Mouse (Mus musculus): Measurements from ENCODE around the gene Azin2. TPM values are rescaled to one million over a fixed set of nuclear protein-coding genes. Genes with fewer than 3 reads are reported as not detected.

The Azin2 gene
- polyA plus RNA-seq, 1 experiment from 2014 or later, result 20.3 TPM

DNA sequence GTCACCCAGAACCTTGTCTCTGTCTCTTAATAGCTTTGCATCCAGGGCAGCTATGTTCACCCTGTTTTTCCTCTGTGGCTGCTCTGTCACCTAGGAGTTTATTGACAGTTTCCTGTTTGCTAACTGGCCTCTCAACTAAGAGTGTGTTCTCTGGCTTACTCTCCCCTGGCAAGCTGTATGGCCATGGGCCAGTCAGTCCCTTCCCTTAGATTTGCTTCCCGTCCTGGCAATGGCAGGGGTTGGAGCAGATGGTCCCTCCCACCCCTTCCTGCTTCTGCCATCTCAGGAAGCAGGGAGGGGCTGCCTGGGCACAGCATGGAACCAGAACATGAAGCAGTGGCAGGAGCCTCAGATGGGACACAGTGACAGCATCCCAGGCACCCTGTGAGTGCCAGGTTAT, 71.1 kb downstream of the Azin2 start:
- Histone ChIP-seq H3K9ac (replicated peaks) (no peak overlapping the region), H3K4me3 (replicated peaks) (no peak overlapping the region), H3K27ac (replicated peaks) (peak overlapping the region; percentile 48; the same call in 1 of the 2 replicates), H3K36me3 (no peaks in the 10 kb centered on the region), H3K4me1 (peaks cover 51% of the 10 kb centered on the region), H3K9me3 (replicated peaks) (no peaks in the 10 kb centered on the region), H3K4me2 (no peak overlapping the region), H3K27me3 (replicated peaks) (no peaks in the 10 kb centered on the region)
- 8% methylated on average over 1 of the region's 1 CpGs for WGBS
- ATAC-seq (ENCODE audit: low FRiP score), result 0 out of 2 replicates have a peak, but pooled peaks have one; percentile 9

DNA sequence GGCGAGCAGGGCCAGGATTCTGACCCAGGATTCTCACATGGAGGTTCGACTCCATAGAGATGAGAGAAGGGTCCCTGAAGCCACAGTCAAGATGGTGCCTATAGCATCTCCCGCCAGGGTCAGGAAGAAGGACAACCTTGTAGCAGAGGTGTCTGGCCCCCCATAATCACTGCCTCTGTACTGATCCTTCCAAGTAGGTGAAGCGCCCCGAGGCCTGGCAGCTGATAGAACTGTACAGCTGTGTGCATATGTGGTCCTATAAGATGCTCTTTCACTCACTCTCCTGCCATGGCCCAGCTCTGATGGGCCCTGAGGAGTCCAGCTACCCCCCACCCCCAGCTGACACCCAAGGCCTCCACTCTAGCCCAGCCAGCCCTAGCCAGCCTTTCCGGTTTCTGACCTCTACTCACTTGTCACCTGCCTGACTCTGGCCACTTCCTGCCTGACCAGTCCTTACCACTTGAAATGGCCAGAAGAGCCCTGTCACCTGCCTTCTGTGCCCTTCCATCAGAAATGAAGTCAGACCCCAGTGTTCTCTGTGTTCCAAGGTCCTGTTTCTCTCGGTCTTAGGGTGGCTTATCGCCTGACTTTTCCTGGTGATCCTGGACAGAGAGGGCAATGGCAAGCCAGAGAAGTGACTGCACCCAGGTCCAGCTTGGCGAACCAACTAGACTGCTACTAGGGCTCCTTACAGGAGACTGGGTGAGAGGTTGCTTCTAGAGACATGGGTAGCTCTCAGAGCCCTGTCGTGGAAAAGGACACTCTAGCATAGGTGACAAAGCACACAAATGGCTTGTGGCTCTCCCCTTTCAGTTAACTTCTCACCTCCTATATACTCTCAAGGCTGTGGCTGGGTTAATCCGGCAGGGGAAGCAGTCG, 72.3 kb downstream of the Azin2 start:
- WGBS, result 84% methylated on average over 12 of the region's 12 CpGs
- Histone ChIP-seq H3K9ac (replicated peaks) (no peak overlapping the region), H3K9me3 (replicated peaks) (no peaks in the 10 kb centered on the region), H3K4me1 (peaks cover 63% of the 10 kb centered on the region), H3K4me3 (replicated peaks) (no peak overlapping the region), H3K4me2 (no peak overlapping the region), H3K36me3 (no peaks in the 10 kb centered on the region), H3K27me3 (replicated peaks) (no peaks in the 10 kb centered on the region), H3K27ac (replicated peaks) (no peak overlapping the region)
- ATAC-seq (ENCODE audit: low FRiP score), result no peak

DNA sequence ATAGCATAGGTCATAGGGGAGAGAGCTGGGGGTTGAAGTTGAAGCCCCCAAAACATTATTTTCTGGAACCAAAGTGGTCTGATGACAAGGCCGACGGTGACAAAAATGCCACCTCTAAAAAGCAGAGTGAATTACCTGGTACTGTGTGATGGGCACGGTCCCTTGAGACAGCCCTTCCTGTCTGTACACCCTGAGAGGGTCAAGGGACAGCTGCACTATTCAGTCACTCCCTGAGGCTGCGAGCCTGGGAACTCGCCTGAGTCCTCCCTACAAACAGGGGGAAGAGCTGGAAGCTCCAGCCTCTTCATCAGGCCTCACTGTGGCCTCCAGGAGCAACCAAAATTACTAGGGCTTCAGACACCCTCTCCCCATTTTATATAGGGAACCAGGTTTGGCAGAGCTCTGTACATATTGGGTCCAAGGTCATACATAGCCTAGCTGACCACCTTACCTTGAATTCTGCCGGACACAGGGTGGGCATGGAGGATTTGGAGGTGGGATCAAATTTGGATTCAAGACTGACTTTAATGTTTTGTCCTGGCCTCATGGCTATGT, 73.7 kb downstream of the Azin2 start:
- H3K27ac ChIP-seq (replicated peaks), result 0 out of 2 replicates have a peak overlapping the region, but pooled peaks have one; percentile 28
- no peak for ATAC-seq (ENCODE audit: low FRiP score)
- H3K4me3 ChIP-seq (replicated peaks), result no peak overlapping the region
- H3K36me3 ChIP-seq, result no peaks in the 10 kb centered on the region
- H3K27me3 ChIP-seq (replicated peaks), result no peaks in the 10 kb centered on the region
- no peak overlapping the region for H3K9ac ChIP-seq (replicated peaks)
- WGBS, result 86% methylated on average over 6 of the region's 6 CpGs
- no peak overlapping the region for H3K4me2 ChIP-seq
- no peaks in the 10 kb centered on the region for H3K9me3 ChIP-seq (replicated peaks)
- peaks cover 70% of the 10 kb centered on the region for H3K4me1 ChIP-seq

DNA sequence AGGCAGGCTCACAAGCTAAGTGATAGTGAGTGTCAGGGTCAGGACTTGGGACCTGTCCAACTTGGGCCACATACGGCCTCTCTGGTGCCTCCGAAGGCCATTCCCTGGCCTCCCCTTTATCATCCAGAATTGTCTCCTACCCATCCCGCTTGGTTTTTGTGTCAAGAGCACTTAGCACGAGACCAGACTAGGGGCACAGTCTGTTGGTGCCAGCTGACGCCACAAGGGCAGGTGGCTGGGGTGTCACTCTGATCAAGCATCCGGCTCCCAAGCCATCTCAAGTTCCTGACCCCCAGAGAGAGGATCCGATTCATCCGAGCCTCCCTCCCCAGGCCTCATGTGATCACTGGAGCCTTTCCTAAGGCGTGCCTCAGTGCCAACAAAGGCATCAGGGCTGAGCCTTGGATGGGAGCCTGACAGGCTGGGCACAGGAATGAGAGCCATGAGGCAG, 74.6 kb downstream of the Azin2 start:
- WGBS, result 26% methylated on average over 9 of the region's 9 CpGs
- H3K9ac ChIP-seq (replicated peaks), result no peak overlapping the region

DNA sequence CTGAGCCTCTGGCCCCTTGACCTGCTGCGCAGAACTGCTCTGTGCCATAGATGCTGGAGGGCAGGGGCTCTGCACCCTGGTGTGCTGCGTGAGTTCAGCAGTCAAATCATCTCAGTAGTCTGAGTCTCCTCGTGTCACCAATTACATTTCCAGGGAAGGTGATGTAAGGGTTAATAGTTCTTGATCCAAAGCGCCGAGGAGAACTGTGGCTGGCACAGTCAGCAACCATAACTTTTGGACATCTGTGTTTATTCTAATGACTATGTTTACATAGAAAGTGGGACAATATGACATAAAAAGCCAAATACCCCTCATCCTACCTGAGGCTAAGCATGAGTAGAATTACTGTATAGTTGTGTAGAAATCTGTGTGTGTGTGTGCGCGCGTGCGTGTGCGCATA, 75.2 kb downstream of the Azin2 start:
- Histone ChIP-seq H3K4me1 (peaks cover 72% of the 10 kb centered on the region), H3K4me3 (replicated peaks) (0 out of 2 replicates have a peak overlapping the region, but pooled peaks have one; percentile 6), H3K4me2 (peak overlapping the region; percentile 45), H3K27me3 (replicated peaks) (no peaks in the 10 kb centered on the region), H3K36me3 (no peaks in the 10 kb centered on the region), H3K9ac (replicated peaks) (0 out of 2 replicates have a peak overlapping the region, but pooled peaks have one; percentile 17), H3K27ac (replicated peaks) (0 out of 2 replicates have a peak overlapping the region, but pooled peaks have one; percentile 28), H3K9me3 (replicated peaks) (no peaks in the 10 kb centered on the region)
- 63% methylated on average over 10 of the region's 10 CpGs for WGBS
- ATAC-seq (ENCODE audit: low FRiP score), result no peak

More for the DNA sequence above, 74.6 kb downstream of the Azin2 start:
- peak overlapping the region; percentile 45 for H3K4me2 ChIP-seq
- no peak for ATAC-seq (ENCODE audit: low FRiP score)
- H3K4me1 ChIP-seq, result peaks cover 74% of the 10 kb centered on the region
- H3K27ac ChIP-seq (replicated peaks), result 0 out of 2 replicates have a peak overlapping the region, but pooled peaks have one; percentile 28
- H3K27me3 ChIP-seq (replicated peaks), result no peaks in the 10 kb centered on the region
- H3K9me3 ChIP-seq (replicated peaks), result no peaks in the 10 kb centered on the region
- no peak overlapping the region for H3K4me3 ChIP-seq (replicated peaks)
- H3K36me3 ChIP-seq, result no peaks in the 10 kb centered on the region

DNA sequence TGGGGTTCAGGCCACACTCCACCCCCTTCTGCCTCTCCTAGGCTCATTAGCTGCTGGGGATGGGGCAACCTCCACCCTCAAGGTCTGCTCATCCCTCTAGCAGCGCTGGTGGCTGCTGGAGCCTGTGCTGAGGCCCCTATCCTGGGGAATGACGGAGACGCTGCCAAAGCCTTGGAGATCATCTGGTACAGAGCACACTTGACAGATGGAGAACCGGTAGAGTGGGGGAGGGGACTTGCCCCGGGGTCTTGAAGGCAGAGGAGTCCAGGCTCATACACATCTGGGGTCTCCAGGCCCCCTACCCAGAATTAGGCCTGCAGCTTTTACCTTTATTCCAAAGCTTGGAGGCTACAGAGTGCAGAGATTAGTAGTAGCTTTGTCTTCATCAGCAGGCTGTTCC, 75.7 kb downstream of the Azin2 start:
- peaks cover 70% of the 10 kb centered on the region for H3K4me1 ChIP-seq
- H3K4me3 ChIP-seq (replicated peaks), result 0 out of 2 replicates have a peak overlapping the region, but pooled peaks have one; percentile 6
- H3K9me3 ChIP-seq (replicated peaks), result no peaks in the 10 kb centered on the region
- no peak for ATAC-seq (ENCODE audit: low FRiP score)
- 32% methylated on average over 5 of the region's 5 CpGs for WGBS
- no peaks in the 10 kb centered on the region for H3K27me3 ChIP-seq (replicated peaks)
- H3K36me3 ChIP-seq, result no peaks in the 10 kb centered on the region
- no peak overlapping the region; the same call in 1 of the 2 replicates for H3K27ac ChIP-seq (replicated peaks)
- H3K4me2 ChIP-seq, result peak overlapping the region; percentile 45
- H3K9ac ChIP-seq (replicated peaks), result peak overlapping the region; percentile 17; the same call in 1 of the 2 replicates

DNA sequence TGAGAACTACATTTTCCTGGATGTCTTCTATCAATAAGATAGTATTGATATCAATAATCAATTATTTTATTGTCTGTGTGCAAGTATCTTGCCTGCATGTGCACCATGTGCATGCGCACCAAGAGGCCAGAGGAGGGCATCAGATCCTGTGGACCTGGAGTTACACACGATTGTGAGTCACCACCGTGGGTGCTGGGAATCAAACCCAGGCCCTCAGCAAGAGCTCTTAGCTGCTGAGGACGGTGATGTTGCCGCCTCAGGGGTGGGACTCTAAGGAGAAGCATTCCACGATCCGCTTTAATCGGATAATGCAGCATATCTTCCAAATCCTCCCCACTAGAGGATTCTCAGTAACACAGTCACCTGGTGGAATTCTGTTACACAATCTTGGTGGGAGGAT, 76.7 kb downstream of the Azin2 start:
- no peak for ATAC-seq (ENCODE audit: low FRiP score)
- peaks cover 60% of the 10 kb centered on the region for H3K4me1 ChIP-seq
- WGBS, result 97% methylated on average over 8 of the region's 8 CpGs
- H3K9ac ChIP-seq (replicated peaks), result no peak overlapping the region
- H3K36me3 ChIP-seq, result no peaks in the 10 kb centered on the region
- H3K4me2 ChIP-seq, result peak overlapping the region; percentile 89; the same call in 1 of the 2 replicates
- peak overlapping the region; percentile 87; the same call in 1 of the 2 replicates for H3K4me3 ChIP-seq (replicated peaks)
- H3K27ac ChIP-seq (replicated peaks), result no peak overlapping the region
- no peaks in the 10 kb centered on the region for H3K27me3 ChIP-seq (replicated peaks)
- H3K9me3 ChIP-seq (replicated peaks), result no peaks in the 10 kb centered on the region

DNA sequence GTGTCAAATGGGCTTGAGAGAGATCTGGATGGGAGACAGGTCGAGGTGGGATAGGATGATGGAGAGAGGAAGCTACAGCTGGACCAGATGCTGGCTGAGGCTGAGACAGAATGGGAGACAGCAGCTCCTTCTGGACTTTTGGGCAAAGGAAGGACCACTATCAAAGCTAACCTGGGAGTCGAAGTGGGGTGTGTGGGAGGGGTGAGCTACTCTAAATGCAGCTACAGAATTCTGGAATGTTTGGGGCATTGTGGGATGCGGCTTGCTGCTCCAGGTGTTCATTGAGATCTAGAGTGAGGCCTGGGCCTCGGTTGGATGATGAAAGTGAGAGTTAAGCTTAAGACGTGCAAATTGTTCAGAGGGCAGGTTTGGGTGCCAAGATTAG, 77.5 kb downstream of the Azin2 start:
- Histone ChIP-seq H3K4me2 (peak overlapping the region; percentile 89), H3K27me3 (replicated peaks) (no peaks in the 10 kb centered on the region), H3K9me3 (replicated peaks) (no peaks in the 10 kb centered on the region), H3K36me3 (no peaks in the 10 kb centered on the region), H3K4me1 (peaks cover 56% of the 10 kb centered on the region), H3K27ac (replicated peaks) (peak overlapping the region; percentile 91; the same call in 1 of the 2 replicates), H3K4me3 (replicated peaks) (peak overlapping the region; percentile 87), H3K9ac (replicated peaks) (peak overlapping the region; percentile 89)
- no peak for ATAC-seq (ENCODE audit: low FRiP score)
- 49% methylated on average over 5 of the region's 5 CpGs for WGBS

DNA sequence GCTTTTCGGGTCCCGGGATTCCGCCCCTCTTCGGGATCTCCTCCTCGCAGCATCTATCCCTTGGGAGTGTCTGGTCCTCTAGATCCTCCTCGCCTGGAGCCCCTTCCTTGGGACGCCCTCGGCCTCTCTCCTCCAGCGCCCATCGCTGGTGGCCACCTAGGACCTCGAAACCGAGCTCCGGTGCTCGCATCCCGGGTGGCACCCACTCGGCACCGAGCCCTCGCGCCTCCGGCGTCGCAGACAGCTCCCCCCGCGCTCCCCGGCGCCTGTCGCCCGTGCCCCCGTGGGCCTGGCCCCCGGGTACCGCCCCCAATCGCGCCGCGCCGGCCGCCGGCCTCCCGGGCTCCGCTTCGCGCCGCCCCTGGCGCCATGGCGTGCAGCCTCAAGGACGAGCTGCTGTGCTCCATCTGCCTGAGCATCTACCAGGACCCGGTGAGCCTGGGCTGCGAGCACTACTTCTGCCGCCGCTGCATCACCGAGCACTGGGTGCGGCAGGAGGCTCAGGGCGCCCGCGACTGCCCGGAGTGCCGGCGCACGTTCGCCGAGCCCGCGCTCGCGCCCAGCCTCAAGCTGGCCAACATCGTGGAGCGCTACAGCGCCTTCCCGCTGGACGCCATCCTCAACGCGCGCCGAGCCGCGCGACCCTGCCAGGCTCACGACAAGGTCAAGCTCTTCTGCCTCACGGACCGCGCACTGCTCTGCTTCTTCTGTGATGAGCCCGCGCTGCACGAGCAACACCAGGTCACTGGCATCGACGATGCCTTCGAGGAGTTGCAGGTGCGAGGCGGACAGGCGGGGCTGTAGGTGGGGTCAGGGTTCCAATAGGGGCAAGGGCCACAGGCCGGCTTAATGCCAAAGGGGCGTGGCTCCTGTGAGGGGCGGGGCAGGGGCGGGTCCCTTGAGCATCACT, 78.2 kb downstream of the Azin2 start:
- Histone ChIP-seq H3K4me1 (peaks cover 62% of the 10 kb centered on the region), H3K9me3 (replicated peaks) (no peaks in the 10 kb centered on the region), H3K4me3 (replicated peaks) (peak overlapping the region; percentile 87), H3K4me2 (peak overlapping the region; percentile 89), H3K9ac (replicated peaks) (peak overlapping the region; percentile 89), H3K36me3 (no peaks in the 10 kb centered on the region), H3K27me3 (replicated peaks) (no peaks in the 10 kb centered on the region), H3K27ac (replicated peaks) (peak overlapping the region; percentile 91)
- WGBS, result under 1% methylated on average over 93 of the region's 94 CpGs
- peak; percentile 69 for ATAC-seq (ENCODE audit: low FRiP score)

DNA sequence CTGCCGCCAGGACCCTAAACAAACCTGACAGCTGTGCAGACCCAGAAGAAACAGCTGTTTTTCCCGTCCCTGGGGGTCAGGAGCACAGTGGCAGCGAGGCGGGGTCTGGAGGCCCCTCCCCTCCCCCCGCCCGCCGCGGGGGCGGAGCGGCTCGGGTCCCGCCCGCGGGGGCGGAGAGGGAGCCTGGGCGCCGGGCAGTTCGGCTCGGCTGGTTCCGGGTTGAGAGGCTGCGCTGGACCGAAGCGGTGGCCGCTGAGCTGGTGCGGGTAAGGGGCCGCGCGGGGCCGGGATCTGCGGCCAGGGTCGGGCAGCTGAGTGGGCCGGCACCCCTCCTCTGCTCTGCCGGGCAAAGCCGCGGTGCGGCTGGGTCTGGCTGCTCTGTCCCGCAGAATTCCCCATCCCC, 78.9 kb downstream of the Azin2 start, which contains the start of gene Trim62:
Gene Trim62 (plus strand): TSS at position 202 of the 403 bp plus-strand sequence.
- WGBS, result 1% methylated on average over 29 of the region's 37 CpGs
- Histone ChIP-seq H3K36me3 (no peaks in the 10 kb centered on the region), H3K9ac (replicated peaks) (peak within 1 kb of the TSS; percentile 89), H3K27me3 (replicated peaks) (no peaks in the 10 kb centered on the region), H3K4me2 (peak within 1 kb of the TSS; percentile 89), H3K4me1 (peaks cover 60% of the 10 kb centered on the region), H3K4me3 (replicated peaks) (peak within 1 kb of the TSS; percentile 87), H3K9me3 (replicated peaks) (no peaks in the 10 kb centered on the region), H3K27ac (replicated peaks) (peak within 1 kb of the TSS; percentile 91)
- peak; percentile 73 for ATAC-seq (ENCODE audit: low FRiP score)

Data from neural tube, embryonic 15.5 days (tissue).